Mouse (Mus musculus) effector memory CD4-positive, alpha-beta T cell, adult 5 months (primary cell): ENCODE results near the gene Olfr340. TPM values are rescaled to one million over a fixed set of nuclear protein-coding genes. Genes with fewer than 3 reads are reported as not detected.

Experiments
- polyA plus RNA-seq: library from polyadenylated mRNA; unstranded; fragments of 100-300 nt; shearing (Covaris generic); gene quantifications from one replicate; pipeline ENCODE4 v1.2.1, GENCODE M21; 2017

The Olfr340 gene
- polyA plus RNA-seq: not detected

GRCm38 (mm10) chr2:36452287-36452686, at the start of gene Olfr340:
TSS of gene Olfr340 (plus strand) at chr2:36452587.

GRCm38 (mm10) chr2:36418647-36419046, 33.7 kb upstream of the Olfr340 start, which contains the start of gene Olfr339:
TSS of gene Olfr339 (plus strand) at chr2:36418947.

GRCm38 (mm10) chr2:36482368-36482767, 30.0 kb downstream of the Olfr340 start, which contains the start of gene Olfr341:
TSS of gene Olfr341 (minus strand) at chr2:36482468.

Other genes starting within 250 kb of the Olfr340 start
- not detected for gene Ptgs1, start 222.2 kb upstream of the Olfr340 start, polyA plus RNA-seq
- 0.06 TPM for gene Olfr338, start 79.1 kb upstream of the Olfr340 start, polyA plus RNA-seq
- gene Olfr339, start 33.6 kb upstream of the Olfr340 start, polyA plus RNA-seq: not detected
- gene Olfr341, start 29.9 kb downstream of the Olfr340 start, polyA plus RNA-seq: 0.12 TPM
- not detected for gene Olfr342, start 72.4 kb downstream of the Olfr340 start, polyA plus RNA-seq
- not detected for gene Olfr344, start 114.1 kb downstream of the Olfr340 start, polyA plus RNA-seq
- not detected for gene Olfr345, start 187.5 kb downstream of the Olfr340 start, polyA plus RNA-seq
- gene Olfr346, start 233.2 kb downstream of the Olfr340 start, polyA plus RNA-seq: not detected